Mouse (Mus musculus) erythroblast, embryonic 14.5 days (primary cell): ENCODE data around the gene Cep164. TPM values are rescaled to one million over a fixed set of nuclear protein-coding genes. Genes with fewer than 3 reads are reported as not detected.

ENCODE experiments used
- H3K27me3 ChIP-seq: 2 replicates; pipeline ENCODE4 v1.6.1; 2012; ENCODE audit warnings: inconsistent platforms; ENCODE audit not compliant: control insufficient read depth
- H3K36me3 ChIP-seq: 2 replicates; pipeline ENCODE4 v1.6.1; 2012; ENCODE audit warnings: mild to moderate bottlenecking, inconsistent platforms; ENCODE audit not compliant: control insufficient read depth
- H3K4me1 ChIP-seq: 2 replicates; pipeline ENCODE4 v1.6.1; 2012; ENCODE audit warnings: inconsistent platforms; ENCODE audit not compliant: control insufficient read depth
- H3K4me3 ChIP-seq: replicated peaks from 2 replicates; pipeline ENCODE3; 2012; ENCODE audit warnings: moderate library complexity, mild to moderate bottlenecking, inconsistent platforms
- H3K9me3 ChIP-seq: 2 replicates; pipeline ENCODE4 v1.6.1; 2012; ENCODE audit warnings: low read length, inconsistent platforms, mixed read lengths; ENCODE audit not compliant: control insufficient read depth
- GATA1 ChIP-seq: IDR thresholded peaks from 2 replicates; pipeline ENCODE4 v1.6.1; 2012; ENCODE audit warnings: low read length, inconsistent platforms, mixed read lengths
- TAL1 ChIP-seq: IDR thresholded peaks from 3 replicates; pipeline ENCODE4 v1.6.1; 2012; ENCODE audit warnings: low read length, inconsistent platforms, mixed read lengths
- polyA plus RNA-seq: library from polyadenylated mRNA; stranded (reverse); fragments of >175 nt; gene quantifications from 2 replicates; pipeline ENCODE4 v1.2.3, GENCODE M21; 2012

The Cep164 gene
- polyA plus RNA-seq, result 2.7 and 3.3 TPM in 2 replicates

- peak within 1 kb of the TSS; percentile 81 for H3K4me3 ChIP-seq
- TF ChIP-seq GATA1, result no peak
- TF ChIP-seq TAL1, result no peak
- no peaks in the 10 kb centered on the region for H3K27me3 ChIP-seq
- H3K36me3 ChIP-seq, result no peaks in the 10 kb centered on the region
- peaks cover 20% of the 10 kb centered on the region for H3K4me1 ChIP-seq
- peaks cover 6% of the 10 kb centered on the region for H3K9me3 ChIP-seq
Observed at GRCm38 (mm10) chr9:45828291-45828963, at the start of gene Cep164. Gene Cep164 (minus strand): TSS chr9:45828691.

- Histone ChIP-seq H3K36me3 (peaks cover 52% of the 10 kb centered on the region), H3K27me3 (no peaks in the 10 kb centered on the region), H3K4me1 (no peaks in the 10 kb centered on the region), H3K9me3 (no peaks in the 10 kb centered on the region), H3K4me3 (no peak overlapping the region)
- TF ChIP-seq TAL1 (no peak), GATA1 (no peak)
Observed at GRCm38 (mm10) chr9:45877928-45878327, 49.4 kb upstream of the Cep164 start.

GRCm38 (mm10) chr9:45870265-45870664 is 41.8 kb upstream of the Cep164 start:
- H3K4me3 ChIP-seq, result no peak overlapping the region
- no peaks in the 10 kb centered on the region for H3K4me1 ChIP-seq
- no peaks in the 10 kb centered on the region for H3K27me3 ChIP-seq
- TF ChIP-seq GATA1 (no peak), TAL1 (no peak)
- H3K36me3 ChIP-seq, result peaks cover 80% of the 10 kb centered on the region
- no peaks in the 10 kb centered on the region for H3K9me3 ChIP-seq

GRCm38 (mm10) chr9:45869181-45869580 is 40.7 kb upstream of the Cep164 start:
- H3K9me3 ChIP-seq, result no peaks in the 10 kb centered on the region
- no peaks in the 10 kb centered on the region for H3K4me1 ChIP-seq
- H3K27me3 ChIP-seq, result no peaks in the 10 kb centered on the region
- no peak for TF ChIP-seq GATA1
- no peak for TF ChIP-seq TAL1
- H3K4me3 ChIP-seq, result no peak overlapping the region
- peaks cover 86% of the 10 kb centered on the region for H3K36me3 ChIP-seq

- Histone ChIP-seq H3K9me3 (no peaks in the 10 kb centered on the region), H3K4me3 (no peak overlapping the region), H3K4me1 (no peaks in the 10 kb centered on the region), H3K27me3 (no peaks in the 10 kb centered on the region), H3K36me3 (peaks cover 83% of the 10 kb centered on the region)
- TF ChIP-seq GATA1 (no peak), TAL1 (no peak)
Observed at GRCm38 (mm10) chr9:45861813-45862212, 33.3 kb upstream of the Cep164 start.

GRCm38 (mm10) chr9:45859364-45859763 is 30.9 kb upstream of the Cep164 start:
- no peak overlapping the region for H3K4me3 ChIP-seq
- no peaks in the 10 kb centered on the region for H3K9me3 ChIP-seq
- no peaks in the 10 kb centered on the region for H3K27me3 ChIP-seq
- no peaks in the 10 kb centered on the region for H3K4me1 ChIP-seq
- peaks cover 64% of the 10 kb centered on the region for H3K36me3 ChIP-seq
- TF ChIP-seq GATA1, result no peak
- no peak for TF ChIP-seq TAL1

GRCm38 (mm10) chr9:45854136-45854535 is 25.6 kb upstream of the Cep164 start:
- no peaks in the 10 kb centered on the region for H3K4me1 ChIP-seq
- TF ChIP-seq GATA1 (no peak), TAL1 (no peak)
- no peaks in the 10 kb centered on the region for H3K27me3 ChIP-seq
- H3K9me3 ChIP-seq, result no peaks in the 10 kb centered on the region
- H3K4me3 ChIP-seq, result no peak overlapping the region
- H3K36me3 ChIP-seq, result peaks cover 18% of the 10 kb centered on the region

- TF ChIP-seq TAL1 (no peak), GATA1 (no peak)
- Histone ChIP-seq H3K9me3 (no peaks in the 10 kb centered on the region), H3K27me3 (no peaks in the 10 kb centered on the region), H3K4me1 (no peaks in the 10 kb centered on the region), H3K4me3 (no peak overlapping the region), H3K36me3 (peaks cover 14% of the 10 kb centered on the region)
Observed at GRCm38 (mm10) chr9:45853695-45854094, 25.2 kb upstream of the Cep164 start.

GRCm38 (mm10) chr9:45851776-45852175 is 23.3 kb upstream of the Cep164 start:
- Histone ChIP-seq H3K27me3 (no peaks in the 10 kb centered on the region), H3K4me1 (no peaks in the 10 kb centered on the region), H3K4me3 (no peak overlapping the region), H3K9me3 (no peaks in the 10 kb centered on the region), H3K36me3 (peaks cover 2% of the 10 kb centered on the region; the same call in 1 of the 2 replicates)
- TF ChIP-seq TAL1, result no peak
- TF ChIP-seq GATA1, result no peak

GRCm38 (mm10) chr9:45851330-45851729 is 22.8 kb upstream of the Cep164 start:
- peaks cover 2% of the 10 kb centered on the region; the same call in 1 of the 2 replicates for H3K36me3 ChIP-seq
- no peak overlapping the region for H3K4me3 ChIP-seq
- TF ChIP-seq GATA1 (no peak), TAL1 (no peak)
- H3K4me1 ChIP-seq, result no peaks in the 10 kb centered on the region
- H3K9me3 ChIP-seq, result no peaks in the 10 kb centered on the region
- H3K27me3 ChIP-seq, result no peaks in the 10 kb centered on the region
